Mouse (Mus musculus) telencephalon, adult 2 months (tissue): ENCODE data around the gene Gm49380.

Source experiments
- DNase-seq: peaks from one replicate; pipeline ENCODE4 v3.0.0-alpha.2; 2011; ENCODE audit warnings: low read depth, low spot score

Gene Gm49380

GRCm38 (mm10) chr9:44047571-44048490 lies 65.5 kb downstream of the Gm49380 start:
- no peak for DNase-seq

- no peak for DNase-seq
Measured at GRCm38 (mm10) chr9:44047071-44047470, 66.2 kb downstream of the Gm49380 start.

- no peak for DNase-seq
Measured at GRCm38 (mm10) chr9:44046426-44046825, 66.9 kb downstream of the Gm49380 start.

GRCm38 (mm10) chr9:44045884-44046272 lies 67.4 kb downstream of the Gm49380 start:
- DNase-seq: no peak

GRCm38 (mm10) chr9:44045158-44045883 lies 68.0 kb downstream of the Gm49380 start:
- DNase-seq: no peak

- no peak for DNase-seq
Measured at GRCm38 (mm10) chr9:44044426-44045157, 68.7 kb downstream of the Gm49380 start.

- DNase-seq: no peak
Measured at GRCm38 (mm10) chr9:44043708-44044425, 69.4 kb downstream of the Gm49380 start.

- peak; percentile 91 for DNase-seq
Measured at GRCm38 (mm10) chr9:44042836-44043707, 70.2 kb downstream of the Gm49380 start, which contains the start of gene Thy1. Gene Thy1 (plus strand): TSS chr9:44043384.

GRCm38 (mm10) chr9:44042396-44042680 lies 71.0 kb downstream of the Gm49380 start:
- no peak for DNase-seq

DNA sequence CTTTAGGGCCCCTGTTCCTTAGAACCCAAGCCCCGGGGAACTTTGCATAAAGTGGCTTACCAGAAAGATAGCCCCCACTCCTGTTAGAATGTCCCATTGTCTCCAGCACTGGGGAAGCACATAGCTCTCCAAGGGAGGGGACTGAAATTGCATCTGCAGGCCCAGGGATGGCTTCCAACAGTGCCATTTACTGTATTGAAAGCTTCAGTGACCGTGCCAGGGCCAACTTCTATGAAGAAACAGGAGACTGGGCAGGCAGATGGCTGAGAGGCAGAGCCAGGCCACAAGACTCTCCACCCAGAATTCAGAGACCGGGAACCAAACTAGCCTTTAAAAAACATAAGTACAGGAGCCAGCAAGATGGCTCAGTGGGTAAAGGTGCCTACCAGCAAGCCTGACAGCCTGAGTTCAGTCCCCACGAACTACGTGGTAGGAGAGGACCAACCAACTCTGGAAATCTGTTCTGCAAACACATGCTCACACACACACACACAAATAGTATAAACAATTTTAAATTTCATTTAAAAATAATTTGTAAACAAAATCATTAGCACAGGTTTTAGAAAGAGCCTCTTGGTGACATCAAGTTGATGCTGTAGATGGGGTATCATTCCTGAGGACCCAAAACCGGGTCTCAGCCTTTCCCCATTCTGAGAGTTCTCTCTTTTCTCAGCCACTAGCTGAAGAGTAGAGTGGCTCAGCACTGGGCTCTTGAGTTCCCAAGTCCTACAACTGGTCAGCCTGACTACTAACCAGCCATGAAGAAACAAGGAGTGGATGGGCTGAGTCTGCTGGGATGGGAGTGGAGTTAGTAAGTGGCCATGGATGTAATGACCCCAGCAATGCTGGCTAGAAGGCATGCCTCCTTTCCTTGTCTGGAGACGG lies 71.5 kb downstream of the Gm49380 start:
- DNase-seq: no peak

GRCm38 (mm10) chr9:44037106-44037505 lies 76.2 kb downstream of the Gm49380 start:
- no peak for DNase-seq

DNA sequence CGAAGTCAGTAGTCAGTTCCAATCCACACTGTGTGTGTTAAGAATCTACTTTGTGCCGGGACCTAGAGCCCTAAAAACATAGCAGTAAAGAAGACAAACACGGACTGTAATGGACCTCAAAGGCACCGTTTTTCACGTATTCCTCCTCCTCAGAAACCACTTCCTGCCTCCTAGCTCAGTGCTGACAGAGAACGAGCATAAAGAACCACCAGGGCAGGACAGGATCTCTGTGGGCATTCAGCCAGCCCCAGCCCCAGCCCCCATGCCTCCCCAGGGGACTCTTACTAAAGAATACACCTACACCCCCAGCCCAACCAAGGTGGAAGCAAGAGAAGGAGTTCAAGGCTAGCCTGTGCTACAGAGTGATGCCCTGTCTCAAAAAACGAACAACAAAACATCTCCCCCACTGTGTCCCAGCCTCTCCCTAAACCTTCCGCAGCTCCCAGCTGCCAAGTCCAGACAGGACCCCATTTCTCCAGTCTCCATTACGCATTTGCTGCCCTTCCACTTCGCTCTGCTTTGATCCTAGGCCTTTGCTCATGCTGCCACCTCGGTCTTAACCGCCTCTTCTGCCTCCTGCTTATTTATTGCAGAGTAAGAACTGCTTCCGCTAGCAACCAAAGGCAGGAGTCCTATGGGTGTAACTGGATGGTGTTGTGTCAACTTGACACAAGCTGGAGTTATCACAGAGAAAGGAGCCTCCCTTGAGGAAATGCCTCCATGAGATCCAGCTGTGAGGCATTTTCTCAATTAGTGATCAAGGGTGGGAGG lies 79.2 kb downstream of the Gm49380 start:
- DNase-seq: no peak

DNA sequence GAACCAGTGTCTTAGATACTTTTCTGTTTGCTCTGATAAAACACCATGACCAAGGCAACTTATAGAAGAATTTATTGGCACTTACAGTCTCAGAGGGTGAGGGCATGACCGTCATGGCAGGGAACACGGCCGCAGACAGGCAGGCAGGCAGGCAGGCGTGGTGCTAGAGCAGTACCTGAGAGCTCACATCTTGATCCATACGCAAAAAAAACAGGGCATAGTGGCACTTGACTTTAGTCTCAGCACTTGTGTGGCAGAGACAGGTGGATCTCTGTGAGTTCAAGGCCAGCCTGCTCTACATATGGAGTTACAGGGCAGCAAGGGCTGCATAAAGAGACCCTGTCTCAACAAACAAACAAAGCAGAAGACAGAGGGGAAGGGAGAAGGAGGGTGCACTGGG lies 80.0 kb downstream of the Gm49380 start:
- no peak for DNase-seq

- DNase-seq: no peak
Measured at GRCm38 (mm10) chr9:44031946-44032345, 81.4 kb downstream of the Gm49380 start.

DNA sequence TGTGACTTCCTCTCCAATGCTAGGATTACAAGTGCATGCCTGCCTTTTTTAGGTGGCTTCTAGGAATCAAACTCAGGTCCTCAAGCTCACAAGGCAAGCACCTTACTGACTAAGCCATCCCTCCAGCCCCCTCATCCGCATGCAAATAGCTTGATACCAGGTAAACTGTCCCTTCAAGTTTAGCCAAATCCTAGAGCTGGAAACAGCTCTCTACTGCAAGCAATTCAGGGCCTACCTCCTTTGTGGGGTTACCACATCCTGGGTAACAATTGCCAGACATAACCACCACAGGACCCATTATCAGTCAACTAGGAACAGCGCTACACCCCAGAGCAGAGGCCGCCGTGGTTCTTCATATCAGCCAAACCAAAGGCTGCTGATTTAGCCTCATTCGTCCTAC lies 82.2 kb downstream of the Gm49380 start:
- DNase-seq: no peak

DNA sequence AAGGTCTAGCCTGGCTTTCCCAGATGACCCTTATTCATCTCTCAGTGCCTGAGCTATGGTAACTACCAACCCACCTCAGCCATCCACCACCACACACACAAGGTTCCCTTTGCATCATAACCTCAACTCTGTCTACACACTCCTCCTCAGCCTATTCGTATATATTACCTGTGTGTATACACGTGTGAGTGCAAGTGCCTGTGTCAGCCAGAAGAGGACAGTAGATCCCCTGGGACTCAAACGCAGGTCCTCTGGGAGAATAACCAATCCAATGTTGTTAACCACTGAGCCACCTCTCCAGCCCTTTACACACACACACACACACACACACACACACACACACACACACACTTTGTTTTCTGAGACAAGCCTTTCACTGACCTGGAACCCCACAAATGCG lies 82.7 kb downstream of the Gm49380 start:
- no peak for DNase-seq

DNA sequence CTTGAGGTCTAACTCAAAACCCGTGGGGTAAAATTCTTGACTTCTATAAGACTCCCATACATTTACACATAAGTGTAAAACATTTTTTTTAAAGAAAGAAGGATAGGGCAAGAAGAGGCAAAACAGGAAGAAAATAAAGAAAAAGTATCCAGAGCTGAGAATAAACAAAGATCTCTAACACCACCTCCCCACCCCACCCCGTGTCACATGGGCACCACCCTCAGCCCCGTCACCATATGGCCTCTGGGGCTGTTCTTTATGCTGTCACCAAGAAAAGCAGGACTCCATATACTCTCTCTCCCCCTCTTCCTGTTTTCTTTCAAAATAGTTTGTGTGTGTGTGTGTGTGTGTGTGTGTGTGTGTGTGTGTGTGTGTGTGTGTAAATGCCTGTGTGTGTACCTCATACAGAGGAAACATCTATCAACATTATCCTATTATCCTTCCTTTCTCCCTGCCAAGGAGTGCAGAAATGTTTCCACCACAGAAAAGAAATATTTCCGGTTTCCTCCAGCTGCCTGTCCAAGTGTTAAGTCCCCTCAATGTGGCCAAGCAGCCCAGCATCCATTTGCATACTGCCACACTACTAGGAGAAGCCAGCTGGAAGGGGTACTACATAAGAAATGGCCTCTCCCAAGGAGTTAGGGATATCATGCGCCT lies 83.6 kb downstream of the Gm49380 start:
- no peak for DNase-seq

- no peak for DNase-seq
Measured at GRCm38 (mm10) chr9:44024096-44024495, 89.2 kb downstream of the Gm49380 start.
